Mouse (Mus musculus): ENCODE data around the gene Slc2a2. TPM values are rescaled to one million over a fixed set of nuclear protein-coding genes. Genes with fewer than 3 reads are reported as not detected.

Gene Slc2a2
- polyA plus RNA-seq (2015; fragmentation: Nextera tagmentation; extraction: Ambion mirVana), result 0.06 TPM in 1 of 2 replicates, not detected in the other

DNA sequence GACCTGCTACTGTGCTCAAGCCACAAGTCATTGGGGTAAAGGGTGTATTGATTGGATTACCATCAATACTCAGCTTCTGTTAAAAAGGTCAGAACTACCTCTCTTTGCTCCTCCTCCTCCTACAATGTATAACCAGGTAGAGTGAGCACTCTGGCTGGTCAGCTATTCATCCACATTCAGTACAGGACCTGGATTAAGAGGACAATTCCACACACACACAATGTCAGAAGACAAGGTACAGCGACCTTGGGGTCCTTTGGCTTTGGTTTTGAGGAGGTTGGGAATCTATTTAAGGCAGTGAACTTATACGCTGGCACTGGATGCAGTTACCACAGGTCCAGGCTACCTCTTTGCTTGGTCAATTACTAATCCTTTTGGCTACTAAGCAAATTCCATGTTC, at the start of gene Slc2a2:
Slc2a2 (plus strand) TSS at position 107 of the 400 bp plus-strand sequence.
- WGBS, result 86% methylated on average over 2 of the region's 2 CpGs
- no peak for ATAC-seq (replicated peaks)
- H3K9me3 ChIP-seq, result no peaks in the 10 kb centered on the region

DNA sequence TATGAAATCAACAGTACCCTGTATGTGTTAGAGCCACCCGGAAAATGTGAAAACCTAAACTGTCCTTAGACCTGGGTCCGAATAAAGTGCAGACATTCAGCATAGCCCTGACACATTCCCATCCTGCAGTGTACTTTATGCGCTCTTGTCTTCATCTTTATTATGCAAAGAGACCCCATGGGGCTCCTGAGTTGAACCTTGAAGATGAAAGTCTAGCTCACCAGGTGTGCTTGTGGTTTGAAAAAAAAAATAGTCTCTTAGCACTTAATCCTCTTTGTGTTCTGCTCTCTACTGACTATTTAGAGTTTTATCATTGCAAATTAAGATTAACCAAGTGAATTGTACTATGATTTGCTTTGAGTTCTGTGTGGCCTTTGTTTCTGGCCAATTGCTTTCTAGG, 45.1 kb upstream of the Slc2a2 start:
- Histone ChIP-seq H3K27me3 (no peaks in the 10 kb centered on the region), H3K4me3 (no peak overlapping the region), H3K4me1 (no peaks in the 10 kb centered on the region), H3K27ac (replicated peaks) (no peak overlapping the region), H3K9ac (replicated peaks) (no peak overlapping the region), H3K36me3 (peaks cover 66% of the 10 kb centered on the region), H3K9me3 (no peaks in the 10 kb centered on the region), H3K4me2 (replicated peaks) (no peak overlapping the region)
- no peak for ATAC-seq (replicated peaks)
- 48% methylated on average over 3 of the region's 3 CpGs for WGBS

More for the DNA sequence above, at the start of gene Slc2a2:
- H3K27me3 ChIP-seq, result no peaks in the 10 kb centered on the region
- H3K36me3 ChIP-seq, result no peaks in the 10 kb centered on the region
- no peak within 1 kb of the TSS for H3K4me2 ChIP-seq (replicated peaks)
- H3K9ac ChIP-seq (replicated peaks), result no peak within 1 kb of the TSS
- H3K4me1 ChIP-seq, result peaks cover 5% of the 10 kb centered on the region; the same call in 1 of the 2 replicates
- H3K27ac ChIP-seq (replicated peaks), result no peak within 1 kb of the TSS
- H3K4me3 ChIP-seq, result no peak within 1 kb of the TSS

DNA sequence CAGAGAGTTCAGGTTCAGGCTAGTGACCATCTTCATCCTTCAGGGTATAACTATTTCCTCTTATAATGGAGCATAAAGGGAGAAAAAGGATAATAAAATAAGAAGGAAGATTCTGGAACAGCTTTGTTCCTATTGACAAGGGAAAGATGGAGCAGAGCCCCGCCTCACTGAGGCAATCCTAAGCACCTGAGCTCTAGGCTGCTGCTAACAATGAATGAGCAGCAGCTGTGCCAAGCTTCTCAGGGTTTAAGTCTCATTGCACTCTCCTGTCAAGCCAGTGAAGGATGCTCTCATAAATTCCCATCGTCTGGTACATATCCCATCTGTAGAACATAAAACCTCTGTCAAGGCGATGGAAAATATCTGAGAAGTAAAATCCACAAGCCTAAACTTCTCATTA, 44.7 kb upstream of the Slc2a2 start:
- no peak for ATAC-seq (replicated peaks)
- Histone ChIP-seq H3K9ac (replicated peaks) (no peak overlapping the region), H3K9me3 (no peaks in the 10 kb centered on the region), H3K4me3 (no peak overlapping the region), H3K36me3 (peaks cover 62% of the 10 kb centered on the region), H3K4me1 (no peaks in the 10 kb centered on the region), H3K27ac (replicated peaks) (no peak overlapping the region), H3K4me2 (replicated peaks) (no peak overlapping the region), H3K27me3 (no peaks in the 10 kb centered on the region)
- WGBS, result 80% methylated on average over 3 of the region's 3 CpGs

DNA sequence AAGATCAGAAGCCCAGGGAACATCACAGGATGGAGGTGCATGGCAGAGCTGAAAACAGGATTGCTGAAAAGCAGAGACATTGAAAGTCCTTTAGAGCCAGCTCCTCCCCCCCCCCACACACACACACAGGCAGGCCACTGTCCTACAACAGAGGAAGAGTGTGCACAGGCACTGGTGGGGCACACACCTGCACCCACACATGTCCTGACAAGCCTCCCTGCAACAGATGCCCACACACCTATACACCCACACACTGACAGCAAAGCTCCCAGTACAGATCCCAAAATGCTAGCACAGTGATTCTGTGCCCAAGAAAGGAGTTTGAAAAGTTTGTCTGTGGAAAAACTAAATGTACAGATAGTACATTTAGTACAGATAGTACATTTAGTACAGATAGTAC, 43.0 kb upstream of the Slc2a2 start:
- Histone ChIP-seq H3K27ac (replicated peaks) (no peak overlapping the region), H3K27me3 (no peaks in the 10 kb centered on the region), H3K36me3 (peaks cover 48% of the 10 kb centered on the region), H3K4me2 (replicated peaks) (no peak overlapping the region), H3K9me3 (no peaks in the 10 kb centered on the region), H3K4me3 (no peak overlapping the region), H3K4me1 (no peaks in the 10 kb centered on the region), H3K9ac (replicated peaks) (no peak overlapping the region)
- ATAC-seq (replicated peaks), result no peak

DNA sequence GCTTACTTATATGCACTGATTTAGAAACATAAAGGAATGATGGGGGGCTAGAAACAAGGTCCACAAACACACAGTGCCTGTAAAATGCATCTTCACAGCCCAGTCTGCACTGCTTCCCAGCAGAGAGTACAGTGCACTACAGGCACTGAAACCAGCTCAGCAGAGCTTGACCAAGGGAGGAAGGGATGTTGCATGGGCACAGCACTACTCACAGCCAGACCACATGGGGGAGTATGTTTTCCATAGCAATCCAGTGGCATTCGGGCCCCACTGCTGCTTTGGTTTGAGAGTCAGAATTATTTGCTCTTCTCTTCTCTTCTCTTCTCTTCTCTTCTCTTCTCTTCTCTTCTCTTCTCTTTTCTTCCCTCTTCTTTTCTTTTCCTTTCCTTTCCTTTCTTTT, 39.4 kb upstream of the Slc2a2 start:
- H3K9me3 ChIP-seq, result no peaks in the 10 kb centered on the region
- no peak overlapping the region for H3K4me2 ChIP-seq (replicated peaks)
- H3K27ac ChIP-seq (replicated peaks), result no peak overlapping the region
- no peak overlapping the region for H3K4me3 ChIP-seq
- no peaks in the 10 kb centered on the region for H3K4me1 ChIP-seq
- ATAC-seq (replicated peaks), result no peak
- WGBS, result 62% methylated on average over 1 of the region's 1 CpGs
- no peak overlapping the region for H3K9ac ChIP-seq (replicated peaks)
- peaks cover 46% of the 10 kb centered on the region for H3K36me3 ChIP-seq
- no peaks in the 10 kb centered on the region for H3K27me3 ChIP-seq

DNA sequence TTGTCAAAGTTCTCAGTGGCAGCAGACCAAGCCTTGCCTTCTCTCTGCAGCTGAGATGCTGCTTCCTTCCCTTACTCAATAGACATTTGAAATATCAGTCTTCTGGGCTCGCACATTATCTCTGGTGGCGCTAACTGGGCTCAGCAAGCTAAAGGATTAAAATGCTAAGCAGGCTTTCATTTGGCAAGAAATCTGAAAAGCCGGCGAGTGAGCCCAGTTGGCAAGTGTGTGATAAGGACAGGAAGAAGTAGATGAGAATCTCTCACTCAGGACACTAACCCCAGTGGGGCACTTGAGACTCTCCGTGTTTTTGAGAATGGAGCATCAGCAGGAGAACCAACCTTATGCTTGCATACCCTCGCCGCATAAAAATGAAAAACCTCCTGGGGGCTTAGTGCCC, 16.9 kb upstream of the Slc2a2 start:
- no peak overlapping the region for H3K4me2 ChIP-seq (replicated peaks)
- no peak overlapping the region for H3K4me3 ChIP-seq
- no peaks in the 10 kb centered on the region for H3K36me3 ChIP-seq
- H3K27me3 ChIP-seq, result no peaks in the 10 kb centered on the region
- H3K4me1 ChIP-seq, result no peaks in the 10 kb centered on the region
- ATAC-seq (replicated peaks), result no peak
- H3K27ac ChIP-seq (replicated peaks), result no peak overlapping the region
- no peaks in the 10 kb centered on the region for H3K9me3 ChIP-seq
- no peak overlapping the region for H3K9ac ChIP-seq (replicated peaks)
- 55% methylated on average over 7 of the region's 7 CpGs for WGBS

DNA sequence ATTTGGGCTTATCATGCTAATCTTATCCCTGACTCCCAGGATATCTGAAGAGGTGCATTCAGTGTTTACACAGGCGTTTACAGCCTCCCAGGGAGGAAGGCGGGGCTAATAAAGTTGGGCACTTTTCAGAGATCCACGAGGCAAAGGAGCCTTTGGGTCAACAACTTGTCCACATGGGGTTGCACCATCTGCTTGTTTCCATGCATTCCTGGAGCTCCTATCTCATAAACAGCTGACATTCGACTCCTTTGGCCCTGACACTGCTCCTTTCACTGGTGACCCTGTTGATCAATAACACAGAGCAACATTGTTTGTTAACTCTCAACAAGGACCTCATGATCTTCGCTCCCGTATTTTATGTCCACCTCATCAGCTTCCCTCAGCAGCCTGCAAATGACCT, 15.8 kb upstream of the Slc2a2 start:
- Histone ChIP-seq H3K4me1 (no peaks in the 10 kb centered on the region), H3K27me3 (no peaks in the 10 kb centered on the region), H3K27ac (replicated peaks) (no peak overlapping the region), H3K4me2 (replicated peaks) (no peak overlapping the region), H3K36me3 (no peaks in the 10 kb centered on the region), H3K4me3 (no peak overlapping the region), H3K9ac (replicated peaks) (no peak overlapping the region), H3K9me3 (no peaks in the 10 kb centered on the region)
- 60% methylated on average over 6 of the region's 6 CpGs for WGBS
- ATAC-seq (replicated peaks), result no peak

DNA sequence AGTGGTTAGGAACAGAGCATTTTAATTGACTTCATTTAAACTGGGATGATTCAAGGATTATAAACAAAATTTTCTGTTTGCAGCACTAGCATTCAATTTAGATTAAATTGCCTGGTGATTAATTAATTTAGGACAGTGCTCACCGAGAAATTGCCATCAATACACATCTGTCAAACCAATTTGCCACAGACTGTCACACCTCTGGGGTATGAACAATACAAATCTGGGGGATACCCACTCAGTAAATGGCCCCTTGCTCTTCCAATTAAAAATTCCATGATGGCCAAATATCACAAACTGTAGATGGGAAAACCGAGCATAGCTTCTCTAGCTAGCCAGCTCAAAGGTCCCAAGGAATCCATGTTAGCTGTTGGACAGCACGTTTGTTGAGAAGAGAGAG, 15.3 kb upstream of the Slc2a2 start:
- H3K4me2 ChIP-seq (replicated peaks), result no peak overlapping the region
- H3K4me3 ChIP-seq, result no peak overlapping the region
- no peaks in the 10 kb centered on the region for H3K36me3 ChIP-seq
- H3K4me1 ChIP-seq, result no peaks in the 10 kb centered on the region
- no peaks in the 10 kb centered on the region for H3K9me3 ChIP-seq
- H3K27ac ChIP-seq (replicated peaks), result no peak overlapping the region
- H3K9ac ChIP-seq (replicated peaks), result no peak overlapping the region
- no peaks in the 10 kb centered on the region for H3K27me3 ChIP-seq
- no peak for ATAC-seq (replicated peaks)
- 71% methylated on average over 3 of the region's 3 CpGs for WGBS

DNA sequence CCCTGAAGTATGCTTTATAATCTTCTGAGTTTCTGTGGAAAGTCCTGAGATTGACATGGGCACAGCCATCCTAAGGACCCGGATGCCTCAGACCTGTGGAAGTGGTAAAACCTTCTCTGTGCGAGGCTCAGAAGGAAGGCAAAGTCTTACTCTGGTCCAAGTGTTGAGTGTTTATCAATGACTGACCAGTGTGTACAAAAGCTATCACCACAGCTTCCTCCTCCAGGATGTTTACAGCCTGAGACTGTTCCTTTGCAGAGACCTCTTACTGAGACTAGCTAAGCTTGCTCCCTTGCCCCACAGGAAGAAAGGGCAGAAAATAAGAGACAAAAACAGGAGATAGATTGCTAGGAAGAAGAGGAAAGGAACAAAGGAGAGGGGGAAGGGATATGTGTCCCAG, 12.2 kb upstream of the Slc2a2 start:
- ATAC-seq (replicated peaks), result no peak
- 90% methylated on average over 2 of the region's 2 CpGs for WGBS
- Histone ChIP-seq H3K27ac (replicated peaks) (no peak overlapping the region), H3K4me3 (no peak overlapping the region), H3K4me2 (replicated peaks) (no peak overlapping the region), H3K9ac (replicated peaks) (no peak overlapping the region), H3K9me3 (no peaks in the 10 kb centered on the region), H3K36me3 (no peaks in the 10 kb centered on the region), H3K27me3 (no peaks in the 10 kb centered on the region), H3K4me1 (no peaks in the 10 kb centered on the region)

DNA sequence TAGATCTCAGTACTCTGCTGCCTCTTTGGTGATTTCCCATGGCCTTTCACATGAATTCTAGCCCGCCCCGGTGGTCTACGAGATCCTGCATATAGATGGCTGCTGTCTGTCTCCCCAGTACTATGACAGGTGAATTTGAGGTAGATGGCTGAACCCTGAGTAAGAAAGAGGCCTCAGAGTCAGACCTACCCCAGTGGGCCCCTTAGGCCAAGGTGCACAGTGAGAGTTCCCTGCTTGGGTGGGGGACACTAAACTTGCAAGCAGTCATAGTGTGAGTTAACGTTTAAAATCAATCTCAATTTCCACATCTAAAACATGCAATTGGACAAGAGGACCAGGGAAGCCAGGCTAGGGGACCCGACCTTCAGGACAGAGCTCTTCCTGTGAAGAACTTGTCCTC, 2.9 kb upstream of the Slc2a2 start:
- no peak overlapping the region for H3K27ac ChIP-seq (replicated peaks)
- no peaks in the 10 kb centered on the region for H3K27me3 ChIP-seq
- 91% methylated on average over 5 of the region's 5 CpGs for WGBS
- H3K4me3 ChIP-seq, result no peak overlapping the region
- no peaks in the 10 kb centered on the region for H3K36me3 ChIP-seq
- no peak overlapping the region for H3K4me2 ChIP-seq (replicated peaks)
- no peak overlapping the region for H3K9ac ChIP-seq (replicated peaks)
- no peaks in the 10 kb centered on the region for H3K9me3 ChIP-seq
- no peaks in the 10 kb centered on the region for H3K4me1 ChIP-seq
- ATAC-seq (replicated peaks), result no peak

DNA sequence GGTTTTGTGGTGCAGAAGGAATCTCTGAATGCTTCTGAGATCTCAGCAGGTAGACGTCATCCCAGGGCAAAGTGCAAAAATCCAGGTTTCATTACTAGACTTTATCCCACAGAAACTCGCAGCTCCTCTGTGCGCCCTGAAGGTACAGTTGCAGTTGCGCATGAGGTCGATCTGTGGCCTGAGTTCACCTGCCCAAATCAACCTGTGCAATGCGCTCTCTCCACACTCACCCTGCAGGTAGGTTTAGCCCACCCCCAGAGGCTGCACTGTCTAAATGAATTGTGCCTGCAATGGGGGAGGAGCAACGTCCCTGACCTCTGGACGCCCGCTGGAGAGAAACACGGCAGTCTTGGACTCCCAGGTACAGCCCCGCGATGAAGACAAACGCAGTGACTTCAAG, 2.1 kb upstream of the Slc2a2 start:
- ATAC-seq (replicated peaks), result no peak
- Histone ChIP-seq H3K4me1 (no peaks in the 10 kb centered on the region), H3K9me3 (no peaks in the 10 kb centered on the region), H3K4me2 (replicated peaks) (no peak overlapping the region), H3K4me3 (no peak overlapping the region), H3K9ac (replicated peaks) (no peak overlapping the region), H3K27ac (replicated peaks) (no peak overlapping the region), H3K27me3 (no peaks in the 10 kb centered on the region), H3K36me3 (no peaks in the 10 kb centered on the region)
- 84% methylated on average over 13 of the region's 13 CpGs for WGBS

DNA sequence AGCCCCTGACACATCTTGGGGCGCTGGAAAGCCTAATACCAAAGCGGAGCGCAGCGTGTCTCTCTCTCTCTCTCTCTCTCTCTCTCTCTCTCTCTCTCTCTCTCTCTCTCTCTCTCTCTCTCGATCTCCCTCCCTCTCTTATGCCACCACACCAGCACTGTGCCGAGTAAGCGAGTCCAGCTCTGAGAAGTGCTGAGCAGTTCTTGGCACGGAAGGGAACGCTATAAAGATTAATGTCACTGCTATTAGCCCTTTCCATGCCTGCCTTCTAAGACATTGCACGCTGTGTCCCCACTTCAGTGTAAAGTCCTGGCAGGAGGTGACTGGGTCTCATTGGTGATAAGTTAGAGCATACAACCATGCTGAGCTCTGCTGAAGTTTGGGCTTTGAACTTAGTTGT, 1.5 kb upstream of the Slc2a2 start:
- H3K9ac ChIP-seq (replicated peaks), result no peak overlapping the region
- no peak overlapping the region for H3K27ac ChIP-seq (replicated peaks)
- ATAC-seq (replicated peaks), result no peak
- no peaks in the 10 kb centered on the region for H3K4me1 ChIP-seq
- WGBS, result 88% methylated on average over 10 of the region's 10 CpGs
- H3K4me3 ChIP-seq, result no peak overlapping the region
- no peak overlapping the region for H3K4me2 ChIP-seq (replicated peaks)
- no peaks in the 10 kb centered on the region for H3K27me3 ChIP-seq
- no peaks in the 10 kb centered on the region for H3K36me3 ChIP-seq
- no peaks in the 10 kb centered on the region for H3K9me3 ChIP-seq

DNA sequence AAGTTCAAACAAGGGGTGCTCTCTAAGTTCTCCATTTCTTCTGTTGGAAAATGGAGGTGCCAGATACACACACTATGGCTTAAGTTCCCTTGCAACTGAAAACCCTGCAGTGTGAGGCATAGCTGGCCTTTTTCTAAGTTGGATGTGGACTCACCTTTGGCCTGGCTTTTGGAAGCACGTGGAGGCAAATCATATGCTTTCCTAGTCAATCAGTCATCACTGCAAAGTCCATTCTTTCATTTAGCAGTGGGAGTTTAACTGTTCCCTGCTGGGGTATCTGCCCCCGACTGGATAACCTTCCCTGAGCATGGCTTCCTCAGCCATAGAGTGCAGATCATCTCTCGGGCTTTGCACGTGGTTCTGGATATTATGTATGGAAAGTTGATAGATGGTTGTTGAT, 1.9 kb downstream of the Slc2a2 start:
- no peak overlapping the region for H3K9ac ChIP-seq (replicated peaks)
- no peak overlapping the region for H3K27ac ChIP-seq (replicated peaks)
- no peaks in the 10 kb centered on the region for H3K27me3 ChIP-seq
- no peaks in the 10 kb centered on the region for H3K36me3 ChIP-seq
- WGBS, result 85% methylated on average over 4 of the region's 4 CpGs
- H3K9me3 ChIP-seq, result no peaks in the 10 kb centered on the region
- H3K4me3 ChIP-seq, result no peak overlapping the region
- no peak for ATAC-seq (replicated peaks)
- H3K4me2 ChIP-seq (replicated peaks), result no peak overlapping the region
- peaks cover 5% of the 10 kb centered on the region; the same call in 1 of the 2 replicates for H3K4me1 ChIP-seq

Measured in forebrain, embryonic 15.5 days (tissue).